Mouse (Mus musculus): ENCODE measurements around the gene Entpd2. TPM values are rescaled to one million over a fixed set of nuclear protein-coding genes. Genes with fewer than 3 reads are reported as not detected.
"Not testable (repeated sequence)": the region's sequence is repeated elsewhere in the genome, so short reads cannot be mapped to it uniquely, and the experiment has no call there.

Entpd2 gene
- total RNA-seq, 2 experiments from 2014 or later = 14.7 to 17.5 TPM

DNA sequence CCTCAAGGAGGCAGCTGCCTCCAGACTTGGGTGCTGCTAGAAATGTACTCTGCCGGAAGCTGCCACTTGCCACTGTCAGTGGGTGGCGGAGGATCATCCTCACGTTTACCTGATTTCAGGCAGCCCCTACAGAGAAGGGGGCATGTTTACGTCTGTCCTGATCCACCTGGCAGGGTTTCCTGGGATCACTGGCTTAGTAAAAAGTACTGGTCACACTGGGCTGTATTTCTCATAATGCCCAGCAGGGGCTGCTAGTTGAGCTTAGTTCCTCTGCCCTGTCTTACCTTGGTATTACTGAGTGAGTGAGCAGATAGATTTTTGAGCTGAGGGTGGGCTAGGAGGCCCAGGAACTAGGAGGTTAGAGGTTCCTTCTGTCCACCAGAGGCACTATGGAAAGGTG lies 19.1 kb upstream of the Entpd2 start:
- peak; percentile 62 to 71 for DNase-seq (ENCODE audit: low spot score in 2 of 2)
- intact Hi-C loops (cut with DNase I) = loop anchor here (2.0 kb wide), 2 partner anchors 20 to 50 kb away; no protein-coding TSS in a partner anchor

DNA sequence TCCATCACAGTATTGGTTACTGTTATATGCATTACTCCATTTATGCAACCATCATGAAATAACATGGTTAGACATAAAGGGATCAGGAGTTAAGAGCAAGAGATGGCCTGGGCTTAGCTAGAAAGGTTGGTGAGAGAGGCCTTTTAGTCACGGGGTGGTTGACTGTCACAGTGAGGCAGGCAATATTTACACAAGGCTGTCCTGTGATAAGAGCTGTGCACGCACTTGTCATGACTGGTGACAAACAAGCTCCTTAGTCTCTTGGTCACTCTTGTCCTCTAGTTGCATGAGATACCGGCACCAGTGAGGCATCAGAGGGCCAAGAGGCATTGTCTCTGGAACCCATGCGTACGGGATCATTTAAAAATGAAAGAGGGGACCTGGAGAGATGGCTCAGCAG lies 11.2 kb upstream of the Entpd2 start:
- intact Hi-C loops (cut with DNase I) = no loop called here
- no peak for DNase-seq (ENCODE audit: low spot score in 2 of 2)

DNA sequence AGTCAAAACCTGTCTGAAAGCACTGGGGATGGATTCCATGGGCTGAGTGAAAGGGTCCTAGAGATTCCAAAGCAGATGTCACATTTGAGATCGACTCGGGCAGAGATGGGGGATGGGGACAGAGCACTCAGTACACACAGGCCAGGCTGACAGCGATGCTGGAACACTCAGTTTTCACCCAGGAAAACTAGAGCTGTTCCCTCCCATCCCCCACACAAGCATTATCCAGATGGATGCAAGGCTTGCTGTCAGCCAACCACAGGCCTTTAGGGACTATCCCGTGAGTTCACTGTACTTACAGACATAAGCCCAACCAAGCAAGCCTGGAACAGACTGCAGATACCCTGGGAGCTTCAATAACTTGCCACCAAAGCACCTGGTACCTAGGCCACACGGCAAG lies 4.4 kb upstream of the Entpd2 start:
- intact Hi-C loops (cut with DNase I) = no loop called here
- no peak for DNase-seq (ENCODE audit: low spot score in 2 of 2)

DNA sequence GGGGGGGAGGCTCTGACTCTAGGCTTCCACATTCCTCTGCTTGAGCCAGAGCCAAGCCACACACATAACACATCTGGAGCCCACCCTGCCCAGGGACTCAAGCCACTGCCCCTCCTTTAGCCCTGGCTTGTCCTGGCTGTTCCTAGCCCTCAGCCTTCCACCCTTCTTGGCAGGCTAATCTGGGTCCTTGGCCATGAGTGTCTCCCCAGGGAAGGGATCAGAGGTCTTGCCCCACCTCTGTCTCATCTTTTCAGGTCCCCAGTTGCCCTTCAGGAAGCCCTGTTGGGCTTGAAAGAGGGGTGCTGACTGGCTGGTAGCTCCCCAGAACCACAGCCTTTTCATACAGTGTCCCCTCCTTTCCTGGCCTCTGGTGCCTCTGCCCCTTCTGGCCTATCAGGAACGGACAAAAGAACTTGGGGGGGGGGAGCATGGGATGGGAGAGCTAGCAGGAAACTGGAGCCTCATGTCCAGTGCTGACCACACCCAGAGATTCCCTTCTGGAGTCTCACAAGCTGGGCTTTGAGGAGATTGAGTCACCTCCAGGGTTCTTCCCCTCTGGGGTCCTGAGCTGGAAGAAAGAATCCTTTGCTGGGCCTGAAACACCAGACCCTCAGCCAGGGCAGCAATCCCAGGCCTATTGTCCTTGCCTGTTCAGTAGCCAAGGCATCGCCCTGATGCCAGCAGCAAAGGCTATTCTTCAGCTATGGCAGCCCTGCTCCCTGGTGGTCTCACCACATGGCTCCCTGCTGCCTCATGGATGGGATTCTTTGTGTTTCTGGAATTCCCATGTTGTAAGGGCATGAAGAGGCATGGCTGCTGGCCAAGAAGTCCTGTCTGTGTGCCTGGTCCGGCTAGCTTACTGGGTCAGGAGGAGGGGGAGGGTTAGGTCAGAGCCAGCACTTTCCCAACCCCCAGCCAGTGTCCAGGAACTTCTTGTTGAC lies 1.1 kb upstream of the Entpd2 start:
- DNase-seq (ENCODE audit: low spot score in 2 of 2) = peak in 1 of 2 experiments; percentile 66

DNA sequence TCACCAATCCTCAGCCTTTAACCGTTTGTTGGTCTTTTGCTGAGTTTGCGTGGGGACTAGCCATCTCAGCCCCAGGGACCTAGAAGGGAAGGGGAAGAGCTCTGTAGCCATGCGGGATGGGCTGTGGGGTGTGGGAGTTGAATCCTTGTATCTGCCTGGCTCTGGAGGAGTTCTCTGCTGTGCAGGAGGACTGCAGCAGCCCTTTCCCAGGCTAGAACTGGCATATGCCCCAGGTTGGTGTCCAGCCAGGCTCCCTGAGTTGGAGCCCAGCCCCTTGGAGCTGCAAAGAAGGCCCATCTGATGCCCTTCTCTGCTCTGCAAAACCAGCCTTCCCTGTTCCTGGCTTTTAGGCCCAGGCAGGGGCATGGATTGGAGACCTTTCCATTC lies 916 bp downstream of the Entpd2 start:
- no peak for DNase-seq (ENCODE audit: low spot score in 2 of 2)
- intact Hi-C loops (cut with DNase I) = loop anchor here (2.0 kb wide), 1 partner anchor 20 kb away; no protein-coding TSS in a partner anchor

More for the DNA sequence above, 1.1 kb upstream of the Entpd2 start:
- intact Hi-C loops (cut with DNase I) = no loop called here

DNA sequence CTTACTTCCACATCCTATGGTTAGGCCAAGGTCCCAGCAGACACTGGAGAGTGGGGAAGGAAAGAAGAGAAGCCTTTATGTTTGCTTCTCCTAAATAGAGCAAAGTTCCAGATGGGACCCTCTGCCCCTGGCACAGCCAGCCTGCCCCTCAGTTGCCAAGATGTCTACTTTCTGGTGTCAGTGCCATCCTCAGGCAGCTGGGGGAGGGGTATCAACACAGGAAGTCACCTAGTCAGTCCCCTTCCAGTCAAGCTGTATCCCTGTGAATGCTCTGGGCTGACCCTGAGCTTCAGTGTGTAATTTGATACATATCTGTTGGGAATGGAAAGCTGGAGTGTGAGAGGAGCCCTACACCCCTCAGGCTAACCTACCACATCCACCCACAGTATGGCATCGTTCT lies 1.3 kb downstream of the Entpd2 start:
- DNase-seq (ENCODE audit: low spot score in 2 of 2) = no peak
- intact Hi-C loops (cut with DNase I) = loop anchor here (2.0 kb wide), 1 partner anchor 20 kb away; no protein-coding TSS in a partner anchor

DNA sequence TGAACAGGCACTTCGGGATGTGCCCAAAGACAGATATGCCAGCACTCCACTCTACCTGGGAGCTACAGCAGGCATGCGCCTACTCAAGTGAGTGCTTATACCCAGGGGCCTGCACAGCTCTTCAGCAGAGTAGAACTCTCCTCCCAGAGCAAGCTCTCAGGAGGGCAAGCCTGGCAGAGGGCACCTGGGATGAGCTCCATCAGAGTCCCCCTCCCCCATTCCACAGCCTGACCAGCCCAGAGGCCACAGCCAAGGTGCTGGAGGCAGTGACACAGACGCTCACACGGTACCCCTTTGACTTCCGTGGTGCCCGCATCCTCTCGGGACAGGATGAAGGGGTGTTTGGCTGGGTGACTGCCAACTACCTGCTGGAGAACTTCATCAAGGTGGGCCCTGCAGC lies 2.4 kb downstream of the Entpd2 start:
- intact Hi-C loops (cut with DNase I) = no loop called here
- no peak for DNase-seq (ENCODE audit: low spot score in 2 of 2)

DNA sequence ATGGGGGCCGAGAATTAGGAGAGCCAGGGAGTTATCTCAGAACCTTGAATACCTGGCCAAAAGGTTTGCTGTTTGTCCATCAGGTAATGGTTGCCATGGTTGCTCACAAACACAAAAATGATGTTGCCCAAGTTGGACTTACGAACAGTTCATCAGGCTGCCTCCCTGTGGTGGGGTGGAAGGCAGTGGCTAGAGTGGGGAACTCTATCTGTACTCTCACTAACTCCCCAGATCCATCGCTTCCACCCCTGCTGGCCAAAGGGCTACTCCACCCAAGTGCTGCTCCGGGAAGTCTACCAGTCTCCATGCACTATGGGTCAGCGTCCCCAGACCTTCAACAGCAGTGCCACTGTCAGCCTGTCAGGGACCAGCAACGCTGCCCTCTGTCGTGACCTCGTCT lies 3.4 kb downstream of the Entpd2 start, which contains the start of gene Npdc1:
Gene Npdc1 (plus strand): TSS at position 301 of the 400 bp plus-strand sequence.
- intact Hi-C loops (cut with DNase I) = no loop called here
- no peak for DNase-seq (ENCODE audit: low spot score in 2 of 2)

DNA sequence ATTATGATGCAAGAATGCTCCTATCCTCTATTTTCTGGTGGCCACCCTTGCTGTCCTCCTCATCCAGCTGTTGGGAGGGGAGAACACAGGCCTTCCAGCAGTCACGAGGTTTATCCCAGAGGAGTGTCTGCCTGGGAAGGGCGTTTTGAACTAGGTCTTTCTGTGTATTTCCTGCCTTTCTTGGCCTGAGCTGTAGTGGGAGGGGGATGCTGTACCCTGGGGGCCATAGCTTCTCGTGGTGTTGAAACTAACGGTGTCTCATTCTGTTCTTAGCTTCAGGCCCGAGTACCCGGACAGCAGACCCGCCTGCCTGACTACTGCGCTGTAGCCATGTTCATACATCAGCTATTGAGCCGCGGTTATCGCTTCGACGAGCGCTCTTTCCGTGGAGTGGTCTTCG lies 4.6 kb downstream of the Entpd2 start:
- DNase-seq (ENCODE audit: low spot score in 2 of 2) = no peak
- intact Hi-C loops (cut with DNase I) = no loop called here

DNA sequence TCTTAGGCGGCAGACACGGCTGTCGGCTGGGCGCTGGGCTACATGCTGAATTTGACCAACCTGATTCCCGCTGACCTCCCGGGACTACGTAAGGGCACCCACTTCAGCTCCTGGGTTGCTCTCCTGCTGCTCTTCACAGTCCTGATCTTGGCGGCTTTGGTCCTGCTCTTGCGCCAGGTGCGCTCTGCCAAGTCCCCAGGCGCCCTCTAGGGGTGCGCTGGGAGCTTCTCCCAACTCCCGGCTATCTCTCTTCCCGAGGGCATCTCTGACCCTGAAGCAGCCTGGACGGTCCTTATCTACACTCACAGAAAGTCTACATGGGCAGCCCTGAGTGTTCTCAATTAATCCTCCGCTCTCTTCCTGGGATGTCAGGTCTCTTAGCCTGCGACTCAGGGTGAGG lies 5.1 kb downstream of the Entpd2 start:
- intact Hi-C loops (cut with DNase I) = no loop called here
- peak in 1 of 2 experiments; percentile 59 for DNase-seq (ENCODE audit: low spot score in 2 of 2)

DNA sequence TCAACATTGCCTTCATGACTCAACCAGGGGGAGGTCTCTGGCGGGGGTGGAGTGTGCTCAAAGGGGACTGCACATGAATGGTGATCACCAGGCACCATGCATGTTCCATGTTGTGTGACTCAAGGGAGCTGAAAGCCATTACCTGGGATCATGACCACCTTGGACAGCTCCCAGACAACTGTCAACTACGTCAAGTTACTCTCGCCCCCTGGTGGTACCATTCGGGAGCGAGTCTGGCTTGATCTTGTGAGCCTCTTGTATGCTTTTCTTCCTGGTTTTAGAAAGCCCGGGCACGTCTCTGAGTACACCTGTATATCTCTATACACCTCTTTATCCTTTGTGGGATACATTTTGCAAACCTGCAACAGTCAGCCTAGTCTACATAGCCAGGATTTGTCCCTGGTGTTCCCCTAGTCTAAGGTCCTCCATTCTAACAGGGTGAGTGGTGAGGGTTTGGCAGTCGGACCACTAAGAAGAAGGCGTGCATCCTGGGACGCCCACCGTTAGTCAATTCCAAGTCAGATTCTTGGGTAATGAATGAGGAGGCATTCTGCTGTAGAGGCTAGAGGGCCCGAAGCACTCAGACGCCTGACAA lies 6.8 kb downstream of the Entpd2 start:
- intact Hi-C loops (cut with DNase I) = no loop called here
- peak; percentile 76 to 89 for DNase-seq (ENCODE audit: low spot score in 2 of 2)

DNA sequence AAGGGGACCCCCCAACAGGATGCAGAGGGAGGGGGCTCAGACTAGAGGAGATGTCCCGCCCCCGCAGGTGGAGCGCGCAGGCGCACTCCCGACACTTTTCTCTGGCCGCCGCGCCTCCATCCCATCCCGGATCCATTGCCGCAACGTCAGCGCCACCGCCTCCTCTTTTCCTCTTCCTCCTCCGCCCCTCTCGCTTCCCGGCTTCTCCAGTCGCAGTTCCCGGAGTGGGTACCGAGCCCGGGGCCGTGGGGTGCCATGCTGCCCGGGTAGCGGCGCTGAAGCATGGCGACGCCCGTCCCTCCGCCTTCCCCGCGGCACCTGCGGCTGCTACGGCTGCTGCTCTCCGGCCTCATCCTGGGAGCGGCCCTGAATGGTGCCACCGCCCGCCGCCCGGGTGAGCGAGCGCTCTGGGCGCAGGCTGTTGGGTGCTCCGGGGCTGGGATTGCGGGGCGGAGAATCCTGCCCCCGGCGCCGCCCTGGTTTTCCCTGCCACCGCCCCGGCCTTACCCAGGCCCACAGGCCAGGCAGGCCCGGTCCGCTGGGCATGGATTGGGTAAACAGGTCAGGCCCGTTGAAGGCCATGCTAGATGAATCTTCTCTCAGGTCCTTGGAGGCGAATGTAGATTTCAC lies 7.4 kb downstream of the Entpd2 start:
- DNase-seq (ENCODE audit: low spot score in 2 of 2) = peak; percentile 92 to 96
- intact Hi-C loops (cut with DNase I) = loop anchor here (1.0 kb wide), 1 partner anchor 24 kb away; no protein-coding TSS in a partner anchor

DNA sequence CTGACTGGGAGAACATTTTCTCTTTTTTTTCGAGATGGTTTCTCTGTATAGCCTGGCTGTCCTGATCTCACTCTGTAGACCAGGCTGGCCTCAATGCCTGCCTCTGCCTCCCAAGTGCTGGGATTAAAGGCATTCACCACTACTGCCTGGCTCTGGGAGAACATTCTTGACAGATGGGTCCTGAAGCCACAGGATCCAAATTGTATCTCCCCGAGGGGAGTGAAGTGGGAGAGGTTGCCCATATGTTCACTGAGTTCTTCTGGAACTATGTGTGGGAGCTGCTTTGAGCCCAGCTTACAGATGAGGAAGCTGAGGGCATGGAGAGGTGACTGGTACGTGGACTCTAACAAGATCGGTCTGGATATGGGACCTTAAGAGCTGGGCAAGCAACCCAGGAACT lies 8.3 kb downstream of the Entpd2 start:
- no peak for DNase-seq (ENCODE audit: low spot score in 2 of 2)
- intact Hi-C loops (cut with DNase I) = loop anchor here (1.0 kb wide), 1 partner anchor 23 kb away; no protein-coding TSS in a partner anchor

DNA sequence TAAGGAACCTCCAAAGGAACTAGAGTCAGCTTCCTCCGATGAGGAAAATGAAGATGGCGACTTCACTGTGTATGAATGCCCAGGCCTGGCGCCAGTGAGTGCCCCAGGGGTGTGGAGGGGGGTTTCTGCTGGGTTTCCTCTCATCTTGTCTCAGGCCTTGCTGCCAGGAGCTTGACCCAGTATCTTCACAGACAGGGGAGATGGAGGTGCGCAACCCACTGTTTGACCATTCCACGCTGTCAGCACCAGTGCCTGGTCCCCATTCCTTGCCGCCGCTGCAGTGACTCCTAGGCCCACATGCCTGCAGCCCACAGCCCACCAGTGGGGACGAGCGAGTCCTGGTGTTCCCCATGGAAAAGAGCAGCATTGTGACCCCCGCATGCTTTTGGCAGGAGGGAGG lies 13.2 kb downstream of the Entpd2 start:
- intact Hi-C loops (cut with DNase I) = no loop called here
- no peak for DNase-seq (ENCODE audit: low spot score in 2 of 2)

DNA sequence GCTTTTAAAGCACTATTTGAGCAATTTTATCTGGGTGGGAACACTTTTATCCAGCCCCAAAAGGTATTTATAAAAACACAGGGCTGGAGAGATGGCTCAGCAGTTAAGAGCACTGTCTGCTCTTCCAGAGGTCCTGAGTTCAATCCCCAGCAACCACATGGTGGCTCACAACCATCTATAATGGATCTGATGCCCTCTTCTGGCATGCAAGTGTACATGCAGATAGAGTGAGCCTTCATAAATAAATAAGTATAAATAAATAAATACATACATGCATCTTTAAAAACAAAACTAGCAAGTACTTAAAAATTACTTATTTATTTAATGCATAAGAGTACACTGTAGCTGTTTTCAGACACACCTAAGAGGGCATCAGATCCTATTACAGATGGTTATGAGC lies 17.8 kb downstream of the Entpd2 start:
- intact Hi-C loops (cut with DNase I); DNase-seq (ENCODE audit: low spot score in 2 of 2): not testable (repeated sequence)

DNA sequence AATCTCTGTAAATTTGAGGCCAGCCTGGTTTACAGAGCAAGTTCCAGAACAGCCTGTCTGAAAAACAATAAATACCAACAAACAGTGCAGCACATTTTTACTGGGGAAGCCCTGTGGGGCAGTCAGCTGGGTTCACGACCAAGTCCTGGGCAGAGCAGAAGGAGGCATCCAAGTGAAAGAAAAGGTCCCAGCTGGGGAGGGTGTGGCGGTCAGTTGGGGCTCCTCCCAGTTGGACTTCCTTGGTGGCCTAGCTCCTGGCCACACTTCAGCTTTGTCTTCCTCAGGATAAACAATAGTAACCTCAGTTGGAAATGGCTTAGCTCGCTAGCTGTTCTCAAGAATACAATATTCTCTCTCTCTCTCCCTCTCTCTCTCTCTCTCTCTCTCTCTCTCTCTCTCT lies 21.8 kb downstream of the Entpd2 start:
- intact Hi-C loops (cut with DNase I) = no loop called here
- no peak for DNase-seq (ENCODE audit: low spot score in 2 of 2)

DNA sequence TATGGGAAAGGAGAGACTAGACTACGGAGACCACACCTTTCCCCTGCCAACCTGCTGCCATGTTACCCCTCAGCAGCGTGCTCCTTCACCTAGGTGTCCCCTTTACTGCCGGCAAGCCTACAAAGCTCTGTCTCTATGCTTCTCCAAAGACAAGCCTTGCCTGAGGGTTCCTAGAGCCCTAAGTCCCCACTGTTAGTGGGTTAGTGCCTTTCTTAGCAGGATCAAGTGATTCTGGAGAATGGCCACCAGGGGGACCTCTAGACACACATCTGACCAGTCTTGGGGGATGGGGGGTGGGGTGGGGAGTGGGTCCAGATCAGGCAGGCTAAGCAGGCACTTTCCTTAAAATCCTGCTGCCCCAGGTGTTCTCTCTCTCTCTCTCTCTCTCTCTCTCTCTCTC lies 26.2 kb downstream of the Entpd2 start:
- intact Hi-C loops (cut with DNase I) = no loop called here

DNA sequence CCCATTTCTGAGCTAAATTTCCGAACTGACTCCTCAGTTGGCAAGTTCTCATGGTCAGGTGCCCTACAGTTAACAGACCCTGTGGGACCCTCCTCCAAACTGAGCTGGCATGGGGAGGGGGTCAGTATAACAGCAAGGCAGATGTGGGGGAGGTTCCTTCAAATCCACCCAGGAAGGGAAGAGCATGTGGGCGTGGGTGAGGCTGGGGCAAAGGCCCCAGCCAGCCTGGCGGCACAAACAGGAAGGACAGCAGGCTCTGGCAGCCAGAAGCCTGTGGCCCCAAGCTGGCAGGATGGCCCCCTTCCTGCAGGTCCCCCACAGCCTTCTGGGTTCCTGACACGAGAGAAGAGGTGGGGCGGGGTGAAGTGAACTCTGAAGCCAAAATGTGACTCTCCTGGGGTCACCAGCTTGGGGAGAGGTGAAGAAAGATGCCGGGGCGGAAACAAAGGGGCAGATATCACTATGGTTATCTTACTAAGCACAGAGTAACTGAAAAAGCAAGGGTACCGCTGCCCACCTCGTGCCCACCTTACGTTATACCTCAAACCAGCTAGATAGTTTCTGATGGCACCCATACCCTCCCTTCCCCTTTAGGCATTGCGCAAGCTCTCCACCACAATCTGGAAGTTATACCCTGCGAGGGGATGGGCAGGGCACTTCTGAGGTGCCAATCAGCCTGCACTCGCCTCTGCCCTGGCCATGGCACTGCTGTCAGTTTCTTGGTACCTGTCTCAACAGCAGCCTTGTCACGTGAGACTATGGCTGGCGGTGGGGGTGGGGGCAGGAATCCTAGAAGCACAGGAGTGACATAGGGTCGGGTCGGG lies 27.1 kb downstream of the Entpd2 start, which contains the start of gene Fut7:
Gene Fut7 (plus strand): TSS at position 681 of the 824 bp plus-strand sequence.
- DNase-seq (ENCODE audit: low spot score in 2 of 2) = no peak
- intact Hi-C loops (cut with DNase I) = no loop called here

More for the DNA sequence above, 26.2 kb downstream of the Entpd2 start:
- DNase-seq (ENCODE audit: low spot score in 2 of 2) = peak; percentile 44 to 52

DNA sequence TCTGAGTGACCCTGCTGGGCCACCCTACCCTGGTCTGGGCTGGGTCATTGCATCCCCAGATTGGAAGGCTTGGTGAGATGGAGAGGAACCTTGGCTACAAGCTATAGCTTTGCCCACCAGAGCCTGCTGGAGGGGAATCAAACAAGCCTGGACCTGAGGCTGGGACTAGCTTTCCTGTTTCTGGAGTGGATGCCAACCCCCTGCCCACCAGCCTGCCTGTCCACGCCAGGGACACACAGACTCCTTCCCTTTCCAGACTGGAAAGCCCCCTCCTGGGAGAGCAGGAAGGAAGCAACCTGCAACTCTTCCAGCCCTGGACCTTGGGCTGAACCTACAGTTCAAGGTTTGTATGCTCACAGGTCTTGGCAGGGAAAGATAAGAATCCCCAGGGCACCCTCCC lies 28.0 kb downstream of the Entpd2 start:
- DNase-seq (ENCODE audit: low spot score in 2 of 2) = no peak
- intact Hi-C loops (cut with DNase I) = no loop called here

All from left cerebral cortex, postnatal 14 days (tissue).